Mouse (Mus musculus): ENCODE measurements at regions not wholly inside any gene's neighbourhood (a gene's known extent, or its start where the extent isn't known, plus 50 kb on each side); places are given as distances from the start of the nearest gene placed in this dataset.

DNA sequence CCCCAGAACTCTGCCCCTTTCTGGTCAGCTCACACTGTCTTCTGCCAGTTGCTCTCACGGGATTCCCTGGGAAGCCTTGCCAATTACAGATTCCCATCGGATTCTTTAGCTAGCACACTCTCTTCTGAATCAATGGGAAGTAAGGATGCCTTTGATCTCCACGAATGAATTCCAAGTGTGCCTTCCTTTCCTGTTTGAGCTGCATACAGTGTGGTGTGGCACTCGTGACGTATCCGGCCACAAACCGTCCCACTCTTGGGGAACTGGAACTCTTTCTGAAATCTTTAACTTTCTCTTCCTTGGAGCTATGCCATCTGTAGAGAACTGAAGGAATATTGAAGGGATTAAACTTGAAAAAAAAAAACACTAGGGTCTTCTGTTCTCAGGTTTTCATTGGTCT, 243.2 kb upstream of the Foxq1 start:
- no peak for TF ChIP-seq CTCF (IDR thresholded peaks at IDR 0.05; ENCODE audit: low read depth, low read length)
- TF ChIP-seq POLR2A (IDR thresholded peaks at IDR 0.05; ENCODE audit: borderline replicate concordance, low read depth, low read length) = no peak

Data from bone marrow macrophage, adult 2 months (primary cell).